Mouse (Mus musculus) Patski (cell line): ENCODE measurements at regions not wholly inside any gene's neighbourhood (a gene's known extent, or its start where the extent isn't known, plus 50 kb on each side); places are given as distances from the start of the nearest gene placed in this dataset.

Experiments
- ATAC-seq: fragments of 100-300 bp; one replicate; pipeline ENCODE4 v1.8.0; 2021
- CTCF ChIA-PET: fragments of 350-600 bp; sonication (Branson Sonifier 250); formaldehyde crosslinking; loops from one replicate; lab custom pipeline; 2022; ENCODE audit warnings: inconsistent platforms; lab: Charles Lee
- POLR2A ChIA-PET: fragments of 350-600 bp; sonication (Branson Sonifier 250); formaldehyde crosslinking; loops from one replicate; lab custom pipeline; 2022; ENCODE audit warnings: antibody characterized with exemption, inconsistent platforms; lab: Charles Lee
- DNase-seq: peaks from one replicate; pipeline ENCODE4 v3.0.0-alpha.2; 2011; ENCODE audit warnings: low read depth, low spot score
- H3K27me3 ChIP-seq: fragments of 371-371 bp; one replicate; pipeline ENCODE4 v1.5.1; 2021
- CTCF ChIP-seq: fragments of 100-300 bp; IDR thresholded peaks from one replicate; pipeline ENCODE4 v1.5.1; 2021
- in situ Hi-C: fragments of 300-500 bp; cut with MboI; formaldehyde crosslinking; loops from 3 replicates; pipeline ENCODE4 v1.11.1; 2018; ENCODE audit warnings: low pct_unique_long_range_greater_than_20kb, mixed read lengths

- no peak for TF ChIP-seq CTCF
- ChIA-PET CTCF (interaction anchor here (1.4 kb wide), 1 partner anchor 12 kb away, joined by 3 read pairs; no protein-coding TSS in a partner anchor), POLR2A (no interaction called here)
- H3K27me3 ChIP-seq = peaks cover 31% of the 10 kb centered on the region
- in situ Hi-C loops = loop anchor here (5.0 kb wide), 1 partner anchor 103 kb away; no protein-coding TSS in a partner anchor
- ATAC-seq (no peak), DNase-seq (no peak)
These were observed 58.6 kb upstream of the Prok2 start for GRCm38 (mm10) chr6:99784804-99785203.

- CTCF ChIA-PET = interaction anchor here (1.4 kb wide), 1 partner anchor 12 kb away, joined by 3 read pairs; no protein-coding TSS in a partner anchor
- POLR2A ChIA-PET = no interaction called here
- H3K27me3 ChIP-seq = peaks cover 28% of the 10 kb centered on the region
- no peak for ATAC-seq
- no peak for DNase-seq
- TF ChIP-seq CTCF = no peak
- in situ Hi-C loops = loop anchor here (5.0 kb wide), 1 partner anchor 102 kb away; no protein-coding TSS in a partner anchor
These were observed 58.1 kb upstream of the Prok2 start for GRCm38 (mm10) chr6:99784285-99784684.

- ATAC-seq (no peak), DNase-seq (no peak)
- H3K27me3 ChIP-seq = peaks cover 18% of the 10 kb centered on the region
- in situ Hi-C loops = loop anchor here (5.0 kb wide), 1 partner anchor 101 kb away; no protein-coding TSS in a partner anchor
- ChIA-PET POLR2A (no interaction called here), CTCF (no interaction called here)
- peak; percentile 64 for TF ChIP-seq CTCF
These were observed 56.8 kb upstream of the Prok2 start for GRCm38 (mm10) chr6:99782996-99783395.
